Mouse (Mus musculus) ES-Bruce4 (cell line): ENCODE measurements around the gene Mid1. TPM values are rescaled to one million over a fixed set of nuclear protein-coding genes. Genes with fewer than 3 reads are reported as not detected.

Source experiments
- H3K27ac ChIP-seq: 2 replicates; pipeline ENCODE4 v1.5.1; 2012; ENCODE audit warnings: low read length, inconsistent platforms; ENCODE audit not compliant: insufficient read depth
- H3K27me3 ChIP-seq: 2 replicates; pipeline ENCODE4 v1.6.1; 2012; ENCODE audit warnings: mild to moderate bottlenecking, low read length, inconsistent platforms; ENCODE audit not compliant: control insufficient read depth, poor library complexity, insufficient read depth, severe bottlenecking
- H3K36me3 ChIP-seq: 2 replicates; pipeline ENCODE4 v1.6.1; 2012; ENCODE audit warnings: inconsistent platforms, mild to moderate bottlenecking, low read length, moderate library complexity; ENCODE audit not compliant: control insufficient read depth, poor library complexity, insufficient read depth, severe bottlenecking
- H3K4me1 ChIP-seq: one replicate; pipeline ENCODE4 v1.8.1; 2011; ENCODE audit warnings: low read length; ENCODE audit not compliant: control insufficient read depth, insufficient read depth
- H3K4me3 ChIP-seq: 2 replicates; pipeline ENCODE4 v1.5.1; 2011; ENCODE audit warnings: low read depth, mild to moderate bottlenecking, low read length
- H3K9ac ChIP-seq: 2 replicates; pipeline ENCODE4 v1.6.1; 2012; ENCODE audit warnings: low read depth, mild to moderate bottlenecking, inconsistent platforms; ENCODE audit not compliant: poor library complexity, severe bottlenecking
- H3K9me3 ChIP-seq: replicated peaks from 2 replicates; pipeline ENCODE4 v1.6.1; 2012; ENCODE audit warnings: mild to moderate bottlenecking, low read length, inconsistent platforms; ENCODE audit not compliant: control insufficient read depth, poor library complexity, insufficient read depth, severe bottlenecking
- CTCF ChIP-seq: IDR thresholded peaks from one replicate; pipeline ENCODE4 v1.8.1; 2011; ENCODE audit warnings: low read depth, low read length
- EP300 ChIP-seq: IDR thresholded peaks from 2 replicates; pipeline ENCODE4 v1.6.1; 2011; ENCODE audit warnings: low read depth, low read length; ENCODE audit not compliant: insufficient read depth
- POLR2A ChIP-seq: IDR thresholded peaks from one replicate; pipeline ENCODE4 v1.8.1; 2011; ENCODE audit warnings: low read length; ENCODE audit not compliant: insufficient read depth
- polyA plus RNA-seq: library from polyadenylated mRNA; stranded (reverse); fragments of >200 nt; gene quantifications from 2 replicates; pipeline ENCODE4 v1.2.4, GENCODE M21; 2011; ENCODE audit warnings: low read depth; ENCODE audit not compliant: missing spikeins, insufficient read depth, insufficient read length

Mid1 gene
- polyA plus RNA-seq, 1 experiment = 125 TPM

GRCm38 (mm10) chrX:169800238-169800637, 115.2 kb downstream of the Mid1 start:
- no peak overlapping the region for H3K9ac ChIP-seq
- no peaks in the 10 kb centered on the region for H3K36me3 ChIP-seq
- TF ChIP-seq EP300 = no peak
- no peak for TF ChIP-seq CTCF
- TF ChIP-seq POLR2A = no peak
- H3K9me3 ChIP-seq = no peaks in the 10 kb centered on the region
- H3K27ac ChIP-seq = no peak overlapping the region
- no peaks in the 10 kb centered on the region for H3K4me1 ChIP-seq
- no peaks in the 10 kb centered on the region for H3K27me3 ChIP-seq
- H3K4me3 ChIP-seq = no peak overlapping the region

- H3K36me3 ChIP-seq = no peaks in the 10 kb centered on the region
- H3K27me3 ChIP-seq = no peaks in the 10 kb centered on the region
- H3K9ac ChIP-seq = no peak overlapping the region
- H3K27ac ChIP-seq = no peak overlapping the region
- no peaks in the 10 kb centered on the region for H3K4me1 ChIP-seq
- TF ChIP-seq POLR2A (no peak), EP300 (no peak), CTCF (no peak)
- H3K4me3 ChIP-seq = no peak overlapping the region
- no peaks in the 10 kb centered on the region for H3K9me3 ChIP-seq
These were observed 120.8 kb downstream of the Mid1 start for GRCm38 (mm10) chrX:169805791-169806190.

GRCm38 (mm10) chrX:169807744-169808143, 122.7 kb downstream of the Mid1 start:
- no peaks in the 10 kb centered on the region for H3K4me1 ChIP-seq
- TF ChIP-seq POLR2A (no peak), EP300 (no peak), CTCF (no peak)
- no peak overlapping the region for H3K4me3 ChIP-seq
- H3K9ac ChIP-seq = no peak overlapping the region
- H3K9me3 ChIP-seq = no peaks in the 10 kb centered on the region
- H3K27me3 ChIP-seq = no peaks in the 10 kb centered on the region
- no peaks in the 10 kb centered on the region for H3K36me3 ChIP-seq
- no peak overlapping the region for H3K27ac ChIP-seq

- Histone ChIP-seq H3K27me3 (no peaks in the 10 kb centered on the region), H3K9me3 (no peaks in the 10 kb centered on the region), H3K27ac (no peak overlapping the region), H3K9ac (no peak overlapping the region), H3K4me1 (no peaks in the 10 kb centered on the region), H3K36me3 (no peaks in the 10 kb centered on the region), H3K4me3 (no peak overlapping the region)
- TF ChIP-seq CTCF (no peak), EP300 (no peak), POLR2A (no peak)
These were observed 126.3 kb downstream of the Mid1 start for GRCm38 (mm10) chrX:169811318-169811717.

GRCm38 (mm10) chrX:169811783-169812182, 126.8 kb downstream of the Mid1 start:
- Histone ChIP-seq H3K27ac (no peak overlapping the region), H3K9me3 (no peaks in the 10 kb centered on the region), H3K27me3 (no peaks in the 10 kb centered on the region), H3K4me1 (no peaks in the 10 kb centered on the region), H3K4me3 (no peak overlapping the region), H3K36me3 (no peaks in the 10 kb centered on the region), H3K9ac (no peak overlapping the region)
- TF ChIP-seq CTCF (no peak), EP300 (no peak), POLR2A (no peak)

- Histone ChIP-seq H3K27ac (no peak overlapping the region), H3K9me3 (no peaks in the 10 kb centered on the region), H3K9ac (no peak overlapping the region), H3K4me3 (no peak overlapping the region), H3K36me3 (no peaks in the 10 kb centered on the region), H3K4me1 (no peaks in the 10 kb centered on the region), H3K27me3 (no peaks in the 10 kb centered on the region)
- TF ChIP-seq EP300 = no peak
- no peak for TF ChIP-seq POLR2A
- no peak for TF ChIP-seq CTCF
These were observed 128.7 kb downstream of the Mid1 start for GRCm38 (mm10) chrX:169813673-169814072.
